Mouse (Mus musculus) cerebellum, postnatal 14 days (tissue): ENCODE data around the gene Shmt2.

Source experiments
- DNase-seq, 2 experiments: peaks; one replicate each; pipeline ENCODE4 v3.0.0; 2021; ENCODE audit warnings: mixed read lengths in 2 of 2

Shmt2 gene

DNA sequence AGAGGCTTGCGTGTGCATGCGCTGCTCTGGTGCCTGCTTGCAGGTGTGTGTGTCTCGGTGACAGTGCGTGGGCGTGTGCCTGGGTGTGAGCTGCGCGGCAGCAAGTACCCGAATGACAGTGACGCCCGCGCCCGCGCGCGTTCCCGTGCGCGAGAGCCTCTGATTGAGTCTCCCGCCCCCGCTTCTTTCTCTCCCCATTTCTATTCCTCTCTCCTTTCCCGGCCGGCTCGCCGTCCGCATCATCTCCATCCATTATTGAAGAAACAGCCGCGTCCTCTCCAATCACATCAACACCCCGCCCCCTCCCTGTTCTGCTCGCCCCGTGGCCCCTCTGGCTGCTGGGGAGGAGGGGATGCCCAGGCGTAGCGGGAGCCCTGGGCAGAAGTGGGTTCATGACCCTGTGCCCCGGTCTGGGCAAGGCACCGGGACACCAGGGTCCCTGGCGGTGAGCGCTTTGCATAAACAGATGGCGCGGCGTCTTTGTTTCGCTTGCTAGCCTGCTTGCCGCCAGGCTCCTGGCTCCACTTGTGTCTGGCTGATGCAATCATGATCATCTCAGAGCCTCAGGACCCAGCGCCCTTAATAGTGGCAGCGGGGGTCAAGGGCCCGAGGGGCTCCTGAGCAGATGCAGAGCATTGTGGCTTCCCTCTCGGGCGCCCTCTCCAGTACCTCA is 10.5 kb downstream of the Shmt2 start:
- DNase-seq: peak; percentile 91

DNA sequence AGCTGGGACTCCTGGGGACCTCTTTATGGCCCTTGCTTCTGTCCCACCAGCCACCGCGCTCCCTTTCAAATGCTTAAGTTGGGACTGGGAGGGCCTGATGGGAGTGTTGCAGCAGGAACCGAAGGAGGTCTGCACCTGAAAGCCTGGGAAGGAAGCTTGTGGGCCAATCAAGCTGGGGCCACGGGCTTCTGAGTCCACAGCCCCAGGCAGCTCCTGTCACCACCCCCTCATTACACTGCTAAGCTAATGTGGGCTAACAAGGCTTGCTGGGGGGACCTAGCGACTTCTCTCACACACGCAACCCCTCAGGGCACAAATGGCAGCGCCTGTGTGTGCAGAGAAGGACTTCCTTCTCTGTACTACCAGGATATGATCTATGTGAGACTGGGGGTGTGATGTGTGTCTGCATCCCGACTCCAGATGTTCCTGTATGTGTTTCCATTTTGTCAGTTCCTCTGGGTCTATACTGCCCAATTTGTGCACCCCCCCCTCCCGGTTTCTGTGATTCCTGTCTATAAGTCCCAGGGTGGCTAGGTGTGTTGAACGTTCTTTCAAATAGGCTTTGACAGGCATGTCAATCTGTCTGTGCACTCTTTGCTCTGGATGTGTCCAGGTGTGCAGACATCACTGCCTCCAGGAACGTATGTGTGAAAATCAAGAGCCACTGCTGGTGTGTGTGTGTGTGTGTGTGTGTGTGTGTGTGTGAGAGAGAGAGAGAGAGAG is 11.2 kb downstream of the Shmt2 start:
- no peak for DNase-seq

DNA sequence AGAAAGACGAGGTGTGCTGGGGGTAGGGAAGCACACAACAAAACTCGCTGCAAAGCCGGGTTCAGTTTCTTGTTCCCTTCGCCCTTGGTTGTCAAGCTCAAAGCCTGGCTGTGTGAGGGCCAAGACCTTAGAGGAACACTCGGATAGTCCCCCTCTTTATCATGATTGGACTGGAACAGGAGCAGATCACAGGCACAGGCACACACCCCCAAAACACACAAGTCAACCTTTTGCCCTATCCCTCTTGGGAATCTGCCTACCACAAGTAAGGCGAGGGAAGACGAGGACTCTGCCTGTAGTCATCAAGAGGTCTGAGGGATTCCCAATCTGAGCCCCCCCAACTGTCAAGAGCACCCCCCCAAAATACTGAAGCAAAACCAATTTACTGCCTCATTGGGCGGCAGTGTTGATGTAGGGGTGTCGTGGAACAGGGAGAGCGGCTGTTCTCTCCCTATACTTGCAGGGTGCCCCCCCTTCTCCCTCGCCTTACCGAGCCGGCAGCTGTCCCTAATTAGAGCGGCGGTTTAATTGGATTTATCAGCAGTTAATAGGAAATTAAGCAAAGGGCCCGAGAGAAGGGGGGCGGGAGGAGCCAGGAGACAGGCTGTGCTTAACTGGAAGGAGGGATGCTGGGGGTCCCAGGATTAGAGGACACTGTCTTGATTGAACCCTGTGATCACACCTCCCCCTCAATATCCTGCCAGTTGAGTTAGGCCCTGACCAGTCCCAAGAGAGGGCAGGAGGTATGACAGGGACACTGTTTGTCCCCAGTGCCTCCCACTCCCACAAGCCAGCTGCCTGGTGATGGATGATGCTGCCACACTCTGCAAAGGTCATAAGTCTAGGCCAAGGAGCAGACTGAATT is 12.2 kb downstream of the Shmt2 start:
- peak; percentile 64 to 73 for DNase-seq

DNA sequence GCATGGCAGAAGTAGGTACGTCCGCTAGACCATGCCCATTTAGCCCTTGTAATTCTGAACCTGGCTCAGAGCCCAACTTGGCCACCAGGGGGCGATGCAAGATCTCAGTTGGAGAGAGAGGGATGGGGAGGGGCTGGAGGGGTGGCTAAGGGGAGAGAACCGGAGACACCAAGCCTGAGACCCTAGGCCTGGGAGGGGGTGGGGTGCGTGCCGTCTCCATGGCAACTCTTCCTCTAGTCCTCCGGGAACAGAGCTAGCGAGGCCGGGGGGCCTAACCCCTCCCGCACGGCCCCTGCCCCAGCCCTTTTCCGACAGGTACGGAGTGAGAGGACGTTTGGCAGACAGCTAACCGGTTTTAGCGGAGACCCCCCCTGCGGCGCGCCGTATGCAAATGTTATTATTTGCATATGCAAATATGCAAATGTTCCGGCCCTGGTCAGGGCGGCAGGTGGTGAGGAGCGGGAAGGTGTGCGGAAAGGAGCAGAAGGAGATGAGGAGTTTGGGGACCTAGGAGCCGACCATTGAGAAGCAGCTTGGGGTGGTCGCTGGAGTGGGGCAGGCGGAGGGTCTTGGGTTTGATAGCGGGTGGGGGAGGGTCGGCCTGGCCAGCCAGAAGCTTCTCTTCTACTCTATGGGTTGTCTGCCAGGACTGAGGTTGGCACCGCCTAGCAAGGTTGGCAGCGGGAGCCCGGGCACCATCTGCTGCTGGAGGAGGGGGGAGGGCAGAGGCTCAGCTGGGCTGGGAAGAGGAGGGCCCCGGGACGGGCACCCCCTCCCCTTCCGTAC is 13.0 kb downstream of the Shmt2 start:
- DNase-seq: peak; percentile 98

DNA sequence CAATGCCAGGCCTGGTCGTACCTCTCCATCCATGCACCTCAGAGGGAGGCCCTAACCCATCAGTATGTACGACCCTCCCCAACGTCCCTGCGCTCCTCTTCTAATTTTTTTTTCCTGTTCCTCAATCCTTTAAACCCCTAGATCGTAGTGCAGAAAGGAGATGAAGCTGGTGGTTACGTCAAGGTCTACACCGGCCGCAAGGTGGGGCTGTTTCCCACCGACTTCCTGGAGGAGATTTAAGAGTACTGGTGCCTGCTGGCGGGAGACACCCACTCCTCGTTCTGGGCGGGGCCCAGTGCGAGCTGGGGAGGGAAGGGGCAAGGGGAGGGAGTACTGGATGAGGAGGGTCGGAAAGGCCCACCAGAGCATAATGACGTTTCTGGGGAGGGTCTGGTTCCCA is 14.0 kb downstream of the Shmt2 start:
- DNase-seq: peak; percentile 93 to 97

DNA sequence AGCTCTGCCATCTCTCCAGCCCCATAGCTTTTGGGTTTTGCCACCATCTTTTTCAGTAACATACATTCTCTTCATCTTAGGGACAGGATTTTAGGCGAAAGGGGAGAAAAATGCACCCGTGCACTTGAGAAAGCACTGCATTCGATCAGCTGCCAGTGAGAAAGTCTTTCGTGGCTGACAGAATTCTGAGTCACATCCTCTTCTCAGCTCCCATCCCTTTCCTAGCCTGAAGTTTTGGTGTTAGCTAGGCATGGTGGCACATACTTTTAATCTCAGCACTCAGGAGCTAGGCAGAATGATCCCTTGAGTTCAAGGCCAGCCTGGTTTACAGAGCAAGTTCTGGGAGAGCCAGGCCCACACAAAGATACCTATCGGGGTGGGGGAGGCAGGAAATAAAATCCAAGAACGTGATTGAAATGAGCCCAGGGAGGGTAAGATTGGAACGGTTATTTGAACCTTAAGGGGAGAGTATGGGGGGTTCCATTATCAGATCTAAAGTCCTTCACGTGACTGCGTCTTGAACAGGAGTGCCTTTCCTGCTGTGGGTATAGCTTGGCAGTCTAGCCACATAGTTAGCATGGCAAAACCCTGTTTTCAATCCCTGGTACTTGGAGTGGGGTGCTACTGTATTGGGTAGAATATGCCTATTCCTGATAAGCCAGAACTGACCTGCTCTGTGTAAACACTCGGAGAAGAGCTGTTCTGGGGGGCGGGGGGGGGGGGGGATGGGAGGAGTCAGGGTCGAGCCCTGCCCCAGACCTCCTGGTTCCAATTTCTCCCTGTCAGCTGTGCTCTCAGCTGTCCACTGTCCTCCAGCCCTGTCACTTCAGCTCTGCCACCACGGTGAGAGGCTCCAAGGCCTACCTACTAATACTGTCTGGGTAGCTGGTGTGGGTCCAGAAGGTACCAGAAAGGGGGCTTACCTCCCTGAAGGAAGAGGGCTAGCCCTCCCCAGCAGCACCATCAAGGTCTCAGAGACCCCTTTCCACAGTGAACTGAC is 21.1 kb downstream of the Shmt2 start, which contains the start of gene Stac3:
TSS of gene Stac3 (plus strand) at position 793 of the 1,000 bp plus-strand sequence.
- no peak for DNase-seq

DNA sequence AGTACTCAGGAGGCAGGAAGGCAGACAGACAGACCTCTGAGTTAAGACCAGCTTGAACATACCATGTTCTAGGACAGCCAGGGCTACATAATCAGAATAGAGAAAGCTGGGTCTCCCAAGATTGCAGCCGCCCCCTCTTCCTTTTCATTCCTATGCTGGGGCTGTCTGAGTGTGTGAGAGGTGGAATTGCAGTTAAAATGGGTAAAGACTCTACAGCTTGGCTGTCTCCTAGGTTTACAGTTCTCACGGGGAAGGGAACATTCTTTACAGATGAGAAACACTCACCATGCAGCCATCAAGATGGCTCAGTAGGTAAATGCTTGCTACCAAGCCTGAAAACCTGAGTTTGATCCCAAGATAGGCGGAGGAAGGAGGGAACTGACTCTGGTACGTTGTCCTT is 22.2 kb downstream of the Shmt2 start:
- no peak for DNase-seq

DNA sequence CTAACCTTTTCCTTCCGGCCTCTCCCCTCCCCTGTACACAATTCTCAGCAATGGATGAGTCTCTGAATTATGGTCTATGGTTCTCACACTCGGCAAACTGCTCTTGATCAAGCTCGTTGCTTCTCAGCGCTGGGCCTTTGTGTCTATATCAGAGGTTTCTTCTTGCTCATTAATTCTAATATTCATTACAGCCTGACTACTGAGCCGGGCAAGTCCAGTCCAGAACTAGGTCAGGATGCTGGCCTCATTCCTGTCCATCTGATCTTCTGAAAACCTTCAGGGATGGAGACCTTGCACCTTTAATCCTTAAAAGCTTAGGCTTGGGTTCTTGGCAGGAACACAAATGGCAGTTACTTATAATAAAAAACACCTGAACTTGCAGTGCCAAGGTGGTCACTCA is 22.7 kb downstream of the Shmt2 start:
- DNase-seq: no peak

DNA sequence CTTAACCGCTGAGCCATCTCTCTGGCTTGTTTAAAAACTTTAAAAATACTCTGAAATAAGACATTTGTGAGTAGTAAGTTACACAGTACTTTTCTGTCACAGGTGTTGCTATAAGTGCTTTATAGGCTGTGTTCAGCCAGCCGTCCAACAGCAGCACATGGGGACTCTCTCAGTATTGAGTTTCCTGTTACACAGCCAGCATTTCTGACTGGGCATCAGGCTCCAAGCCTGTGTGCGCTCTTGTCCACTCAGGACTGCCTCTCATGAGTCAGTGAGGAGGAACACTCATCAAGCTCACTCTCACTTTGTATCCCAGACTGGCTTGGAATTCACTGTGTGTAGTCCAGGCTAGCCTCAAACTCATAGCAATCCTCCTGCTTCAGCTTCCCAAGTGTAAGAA is 26.1 kb downstream of the Shmt2 start:
- DNase-seq: no peak

DNA sequence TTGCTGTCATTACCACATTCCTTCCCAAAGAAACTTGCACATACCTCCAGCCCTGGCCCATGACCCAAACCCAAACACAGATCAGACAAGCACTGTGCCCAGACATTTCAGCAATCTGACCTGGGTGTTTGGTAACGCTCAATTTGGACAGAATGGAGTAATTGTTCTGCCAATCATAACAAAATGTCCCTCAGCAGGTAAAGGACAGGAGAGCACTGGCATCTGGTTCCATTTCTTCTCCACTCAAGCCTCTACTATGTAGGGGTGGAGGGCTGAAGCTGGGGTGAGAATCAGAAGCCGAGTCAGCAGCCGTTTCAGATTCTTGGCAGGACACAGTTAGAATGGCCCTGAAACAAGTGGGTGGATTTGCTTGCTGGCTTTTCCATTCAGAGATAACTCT is 30.1 kb downstream of the Shmt2 start:
- no peak for DNase-seq

DNA sequence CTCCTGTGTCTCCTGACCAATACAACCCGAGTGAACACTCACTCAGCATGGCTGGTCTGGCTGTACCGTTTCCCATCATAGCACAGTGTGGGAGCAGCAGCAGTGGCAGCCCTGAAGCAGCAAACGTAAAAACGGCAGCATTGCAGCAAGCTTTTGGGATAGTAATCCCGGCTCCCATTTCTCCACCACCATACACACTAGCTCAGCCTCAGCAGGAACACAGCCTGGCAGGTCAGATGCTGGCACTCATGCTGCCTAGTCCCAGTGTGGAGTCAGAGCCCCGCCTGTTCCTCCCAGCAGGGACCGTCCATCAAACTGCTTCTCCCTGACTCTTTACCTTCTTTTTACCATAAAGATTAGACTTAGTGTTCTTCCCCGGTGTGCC is 31.1 kb downstream of the Shmt2 start:
- DNase-seq: peak in 1 of 2 experiments; percentile 32

DNA sequence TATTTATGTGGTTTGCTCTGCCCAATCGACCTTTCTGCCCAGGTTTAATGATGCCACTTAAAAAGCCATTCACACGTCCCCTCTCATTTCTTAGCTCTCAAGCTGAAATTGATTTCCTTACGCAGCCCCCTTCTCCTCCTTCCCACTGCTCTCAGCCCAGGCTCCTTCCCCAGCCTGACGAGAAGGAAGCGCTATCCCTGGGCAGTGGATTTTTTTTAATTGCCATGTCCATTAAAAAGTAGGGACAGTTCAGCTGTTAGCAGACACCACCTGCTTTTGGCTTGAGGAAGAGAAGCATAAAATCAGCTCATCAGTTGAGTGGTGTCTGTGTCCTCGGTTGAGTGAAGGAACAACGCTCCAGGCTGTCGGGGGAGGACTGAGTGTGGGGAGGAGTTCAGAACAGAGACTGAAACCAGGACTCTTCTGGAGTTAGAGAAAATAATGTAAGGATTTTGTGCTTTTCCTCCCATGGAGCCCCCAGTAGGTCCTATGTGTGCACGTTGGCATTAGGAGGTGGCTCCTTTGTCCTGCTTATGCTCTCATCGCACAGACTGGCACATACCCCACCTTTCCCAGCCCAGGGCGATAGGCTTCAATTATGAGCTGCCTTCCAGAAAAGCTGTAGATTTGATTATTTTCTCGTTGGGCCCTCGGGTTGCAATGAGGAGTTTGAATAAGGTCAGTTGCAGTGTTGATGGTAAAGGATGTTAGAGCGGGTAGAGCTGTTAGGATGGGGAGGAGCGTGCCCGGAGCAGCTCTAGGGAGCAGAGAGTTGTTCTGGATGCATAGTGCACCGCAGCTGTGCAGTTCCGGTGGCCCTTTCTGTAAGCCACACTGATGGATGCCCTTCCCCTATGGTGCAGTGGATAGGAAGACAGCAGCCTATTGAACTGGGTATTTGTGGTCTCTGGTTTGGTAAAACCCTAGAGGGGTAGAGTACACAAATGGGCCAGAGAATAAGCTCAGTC is 31.8 kb downstream of the Shmt2 start:
- peak in 1 of 2 experiments; percentile 23 for DNase-seq

DNA sequence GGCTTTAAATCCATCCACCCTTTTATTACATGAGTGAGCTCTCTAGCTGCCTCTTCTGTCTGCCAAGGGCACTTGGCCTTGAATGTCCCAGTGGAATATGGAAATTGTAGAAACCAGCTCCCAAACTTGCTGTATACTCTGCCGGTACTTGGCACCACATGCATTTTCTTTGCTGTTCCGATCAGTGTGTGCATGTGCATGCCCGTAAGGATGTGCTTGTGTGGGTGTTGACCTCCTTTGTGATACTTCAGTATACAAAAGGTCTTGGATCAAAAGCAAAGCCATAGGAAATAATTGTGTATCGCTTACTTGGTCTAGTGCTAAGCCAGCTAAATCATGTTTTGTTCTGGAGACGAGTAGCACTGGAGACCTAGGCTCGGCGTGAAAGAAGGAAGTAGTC is 33.4 kb downstream of the Shmt2 start:
- DNase-seq: no peak

DNA sequence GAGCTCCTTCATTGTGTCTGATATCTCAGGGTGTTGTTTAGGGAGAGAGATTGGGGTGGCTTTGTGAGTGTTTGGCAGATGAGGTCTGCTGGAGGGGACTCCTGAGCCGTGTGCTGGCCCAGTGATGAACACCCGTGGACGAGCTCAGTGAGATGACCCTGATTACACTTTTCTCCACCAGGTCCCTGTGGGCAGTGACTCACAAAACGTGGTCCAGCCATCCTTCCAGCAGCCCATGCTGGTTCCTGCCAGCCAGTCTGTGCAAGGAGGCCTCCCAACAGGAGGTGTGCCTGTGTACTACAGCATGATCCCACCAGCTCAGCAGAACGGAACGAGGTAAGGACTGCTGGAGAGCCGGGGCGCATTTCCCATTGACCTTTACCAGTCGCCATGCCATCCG is 37.0 kb downstream of the Shmt2 start:
- DNase-seq: no peak

DNA sequence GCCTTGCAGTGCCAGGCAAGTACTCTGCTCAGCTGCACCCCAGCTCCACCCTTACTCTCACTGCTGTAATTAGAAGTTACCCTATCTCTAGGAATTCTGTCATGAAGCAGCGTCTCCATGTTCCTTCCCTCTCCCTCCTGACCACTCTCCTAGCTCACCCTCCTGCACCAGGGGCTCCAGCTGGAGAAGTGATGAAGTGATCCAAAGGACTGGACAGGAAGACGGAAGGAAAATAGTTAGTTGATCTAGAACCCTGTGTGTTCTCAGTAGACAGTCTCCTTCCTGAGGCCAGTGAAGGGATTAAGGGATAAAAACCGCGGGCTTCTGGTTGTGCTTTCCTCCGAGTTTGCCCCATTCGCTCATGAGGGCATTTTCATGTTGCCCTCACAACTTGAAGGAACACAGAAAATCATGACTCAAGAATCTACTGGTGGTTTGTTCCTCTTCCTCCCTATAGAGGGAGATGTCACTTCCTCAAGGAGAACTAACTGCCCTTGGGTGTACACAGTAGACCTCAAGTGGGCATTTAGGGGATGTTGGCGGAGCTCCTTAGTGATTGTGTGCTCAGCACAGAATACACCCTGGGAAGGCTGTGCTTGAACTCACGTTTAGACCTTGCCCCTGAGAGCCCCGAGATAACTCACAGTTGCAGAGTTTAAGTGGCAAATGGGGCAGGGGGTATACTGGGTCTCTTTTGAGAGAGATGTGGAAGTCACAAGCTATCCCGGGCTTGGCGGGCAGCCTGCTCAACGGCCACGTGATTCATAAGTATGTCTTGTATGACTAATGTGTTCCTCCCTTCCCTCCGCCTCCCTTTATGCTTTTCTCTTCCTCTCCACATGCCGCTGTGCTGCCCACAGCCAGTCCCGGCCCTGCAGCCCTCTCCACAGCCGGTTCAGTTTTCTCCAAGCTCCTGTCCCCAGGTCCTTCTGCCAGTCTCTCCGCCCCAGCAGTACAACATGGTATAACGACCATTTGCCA is 41.1 kb downstream of the Shmt2 start:
- DNase-seq: no peak

DNA sequence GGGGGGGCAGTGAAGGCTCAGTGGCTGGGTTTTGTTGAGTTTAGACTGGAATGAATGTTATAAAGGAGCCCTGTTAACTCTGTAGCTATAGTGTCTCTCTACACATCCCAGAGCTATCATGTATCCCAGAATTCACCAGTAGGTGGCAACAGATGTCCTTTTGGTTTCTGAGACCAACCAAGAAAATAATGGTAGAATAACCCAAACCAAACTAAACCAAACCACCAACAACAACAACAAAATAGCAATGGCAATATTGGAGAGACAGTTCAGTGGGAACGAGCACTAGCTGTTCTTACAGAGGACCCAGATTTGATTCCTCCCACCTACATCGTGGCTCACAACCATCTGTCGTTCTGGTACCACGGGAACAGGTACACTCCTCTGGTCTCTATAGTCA is 43.1 kb downstream of the Shmt2 start:
- peak; percentile 76 to 77 for DNase-seq

DNA sequence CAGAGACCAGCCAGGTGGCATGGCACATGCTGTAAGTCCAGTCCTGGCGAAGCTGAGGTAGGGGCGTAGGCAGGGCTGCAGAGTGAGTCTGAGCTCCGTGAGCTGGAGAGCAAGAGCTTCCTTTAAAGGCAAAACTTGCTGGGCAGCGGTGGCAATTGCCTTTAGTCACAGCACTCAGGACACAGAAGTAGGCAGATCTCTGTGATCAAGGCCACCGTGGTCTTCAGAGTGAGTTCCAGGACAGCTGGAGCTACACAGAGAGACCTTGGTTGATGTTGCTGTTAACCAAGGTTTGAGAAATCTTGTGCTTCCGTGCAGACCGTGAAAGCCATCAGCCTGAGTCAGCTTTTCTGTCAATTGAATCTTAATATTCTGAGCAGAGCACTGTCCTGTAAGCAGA is 44.9 kb downstream of the Shmt2 start:
- DNase-seq: no peak

DNA sequence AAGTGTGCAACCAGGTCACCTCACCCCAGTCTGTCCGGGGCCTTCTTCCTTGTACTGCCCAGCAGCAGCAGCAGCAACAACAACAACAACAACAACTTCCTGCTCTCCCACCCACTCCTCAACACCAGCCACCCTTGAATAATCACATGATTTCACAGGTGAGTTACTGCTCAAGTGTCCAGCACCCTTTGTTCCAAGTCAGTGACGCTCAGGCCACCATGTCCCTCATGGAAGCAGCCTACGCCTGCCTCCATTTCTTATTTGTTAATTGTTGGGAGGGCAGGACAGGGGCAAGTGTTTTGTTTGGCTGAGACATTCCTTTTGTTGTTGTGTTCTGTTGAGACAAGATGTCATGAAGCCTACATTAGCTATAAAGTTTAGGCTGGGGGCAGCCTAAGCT is 45.7 kb downstream of the Shmt2 start:
- no peak for DNase-seq

DNA sequence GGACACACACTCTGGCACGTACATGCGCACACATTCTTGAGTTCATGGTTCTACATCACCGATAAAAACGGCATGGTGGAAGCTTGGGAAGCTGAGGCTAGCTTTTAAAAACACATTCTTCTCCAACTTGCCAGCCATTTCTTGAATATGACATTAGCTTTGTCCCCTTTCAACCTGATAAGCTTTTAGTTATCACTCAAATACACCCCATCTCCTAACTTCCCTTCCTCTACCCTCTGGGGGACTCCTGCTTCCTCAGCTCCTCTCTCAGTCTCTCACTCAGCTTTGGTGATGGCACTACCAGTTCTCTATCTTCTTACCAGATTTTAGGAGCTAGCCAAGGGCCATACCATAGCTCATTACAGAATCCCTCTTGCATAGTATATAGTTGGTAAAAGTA is 47.1 kb downstream of the Shmt2 start:
- DNase-seq: no peak
